Mouse (Mus musculus) embryo, embryonic 11 days (tissue): ENCODE measurements around the gene Insl3.
A peak's percentile ranks its signal among the peaks of the same experiment; 100 is the strongest.
"Not testable (repeated sequence)": the region's sequence is repeated elsewhere in the genome, so short reads cannot be mapped to it uniquely, and the experiment has no call there.

Source experiments
- DNase-seq: peaks from one replicate; pipeline ENCODE4 v3.0.0-alpha.2; 2015

The Insl3 gene

GRCm38 (mm10) chr8:71709800-71710446 is 20.9 kb downstream of the Insl3 start:
- DNase-seq, result peak; percentile 84

DNA sequence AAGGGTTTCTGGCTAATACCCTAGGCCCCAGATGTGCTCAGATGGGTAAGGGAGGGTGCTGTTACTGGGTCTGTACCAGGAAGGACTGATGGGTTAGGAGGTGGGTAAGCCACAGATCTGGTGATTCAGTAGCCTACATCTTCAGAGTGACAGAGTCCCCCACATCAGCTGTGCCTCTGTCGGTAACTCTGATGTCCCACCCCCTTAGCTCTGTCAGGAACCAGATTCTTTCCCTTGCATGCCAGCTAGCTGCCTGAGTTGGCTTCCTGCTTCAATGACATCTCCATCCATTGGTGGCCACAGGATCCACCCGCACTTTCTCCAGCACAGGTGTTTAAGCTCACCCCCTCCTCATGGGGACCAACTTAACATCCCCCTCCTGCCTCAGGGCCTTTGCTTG is 22.6 kb downstream of the Insl3 start:
- no peak for DNase-seq

GRCm38 (mm10) chr8:71715531-71715930 is 26.5 kb downstream of the Insl3 start:
- no peak for DNase-seq

- no peak for DNase-seq
These were observed 27.6 kb downstream of the Insl3 start for GRCm38 (mm10) chr8:71716561-71717053.

GRCm38 (mm10) chr8:71717096-71717495 is 28.1 kb downstream of the Insl3 start:
- DNase-seq, result no peak

DNA sequence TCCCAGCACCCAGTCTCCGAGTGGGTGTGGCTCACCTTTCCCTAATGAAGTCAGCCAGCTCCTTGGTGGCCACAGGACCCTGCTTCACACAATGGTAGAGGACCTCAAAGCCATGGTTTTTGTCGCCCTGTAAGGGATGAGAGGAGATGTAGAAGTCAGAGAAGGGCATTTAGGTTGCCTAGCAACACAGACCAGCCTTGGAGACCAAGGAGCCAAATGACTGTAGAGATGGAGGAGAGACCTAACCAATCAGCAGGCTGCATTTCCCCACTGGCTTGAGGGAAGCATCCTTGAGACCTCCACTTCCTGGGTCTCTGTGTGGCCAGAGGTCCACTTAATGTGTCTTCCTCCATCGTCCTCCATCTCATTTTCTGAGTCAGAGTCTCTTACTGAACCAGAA is 29.2 kb downstream of the Insl3 start:
- no peak for DNase-seq

GRCm38 (mm10) chr8:71719218-71719617 is 30.2 kb downstream of the Insl3 start:
- DNase-seq, result no peak

DNA sequence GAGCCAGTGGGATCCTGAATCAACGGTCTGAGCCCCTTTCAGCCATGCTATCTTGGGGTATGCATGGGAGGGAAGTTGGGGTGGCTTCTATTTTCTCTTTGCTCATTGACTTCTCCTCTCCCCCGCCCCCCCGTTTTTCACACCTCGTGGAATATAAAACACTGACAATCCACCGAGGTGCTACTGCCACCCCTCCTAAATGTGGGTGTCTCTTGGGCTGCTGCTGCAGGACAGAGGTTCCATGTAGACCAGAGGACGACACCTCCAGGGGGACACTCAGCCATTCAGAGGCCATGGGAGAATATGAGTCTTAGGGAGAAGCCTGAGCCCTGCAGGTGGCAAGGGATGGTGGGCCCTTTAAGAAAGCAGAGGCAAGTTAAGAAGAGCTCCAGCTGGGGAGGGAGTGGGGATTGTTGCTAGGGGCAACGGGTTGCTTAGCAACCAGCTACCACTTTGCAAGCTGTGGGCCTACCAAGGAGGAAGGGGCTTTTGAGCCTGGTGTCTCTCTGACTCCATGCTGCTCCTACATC is 31.0 kb downstream of the Insl3 start:
- peak; percentile 87 for DNase-seq

- DNase-seq, result no peak
These were observed 34.1 kb downstream of the Insl3 start for GRCm38 (mm10) chr8:71723047-71723551.

- no peak for DNase-seq
These were observed 35.4 kb downstream of the Insl3 start for GRCm38 (mm10) chr8:71724389-71724788.

GRCm38 (mm10) chr8:71725122-71725924 is 36.3 kb downstream of the Insl3 start, which contains the start of gene Fcho1:
Gene Fcho1 (minus strand): TSS chr8:71725716.
- peak; percentile 92 for DNase-seq

- peak; percentile 61 for DNase-seq
These were observed 39.3 kb downstream of the Insl3 start for GRCm38 (mm10) chr8:71728240-71728785.

DNA sequence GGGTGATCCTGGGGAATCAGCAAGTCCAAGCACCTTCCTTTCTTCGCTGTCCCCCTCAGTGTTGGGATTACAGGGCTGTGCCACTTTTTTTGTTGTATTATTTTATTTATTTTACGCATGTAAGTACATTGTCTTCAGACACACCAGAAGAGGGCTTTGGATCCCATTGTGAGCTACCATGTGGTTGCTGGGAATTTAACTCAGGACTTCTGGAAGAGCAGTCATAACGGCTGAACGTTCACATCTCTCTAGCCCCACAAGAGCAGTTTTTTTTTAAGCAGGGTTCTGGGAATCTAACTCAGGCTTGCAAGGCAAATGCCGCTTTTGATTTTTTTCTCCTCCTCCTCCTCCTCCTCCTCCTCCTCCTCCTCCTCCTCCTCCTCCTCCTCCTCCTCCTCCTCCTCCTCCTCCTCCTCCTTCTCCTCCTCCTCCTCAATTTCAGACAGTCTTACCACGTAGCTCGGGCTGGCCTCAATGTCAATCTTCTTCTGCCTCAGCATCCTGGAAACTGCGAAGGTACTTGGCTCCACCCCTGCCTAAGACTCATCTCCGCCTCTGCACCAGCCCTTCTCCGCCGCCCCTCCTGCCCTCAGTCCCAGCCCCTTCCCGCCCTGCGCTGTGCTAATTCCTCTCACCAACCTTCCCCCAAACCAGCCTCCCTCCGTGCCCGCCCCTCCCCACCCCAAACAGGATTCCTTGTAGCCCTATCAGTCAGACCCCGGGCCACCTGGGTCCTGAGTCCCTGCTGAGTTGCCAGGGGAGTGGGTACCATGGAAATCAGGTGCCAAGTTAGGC is 40.0 kb downstream of the Insl3 start:
- peak; percentile 44 for DNase-seq

DNA sequence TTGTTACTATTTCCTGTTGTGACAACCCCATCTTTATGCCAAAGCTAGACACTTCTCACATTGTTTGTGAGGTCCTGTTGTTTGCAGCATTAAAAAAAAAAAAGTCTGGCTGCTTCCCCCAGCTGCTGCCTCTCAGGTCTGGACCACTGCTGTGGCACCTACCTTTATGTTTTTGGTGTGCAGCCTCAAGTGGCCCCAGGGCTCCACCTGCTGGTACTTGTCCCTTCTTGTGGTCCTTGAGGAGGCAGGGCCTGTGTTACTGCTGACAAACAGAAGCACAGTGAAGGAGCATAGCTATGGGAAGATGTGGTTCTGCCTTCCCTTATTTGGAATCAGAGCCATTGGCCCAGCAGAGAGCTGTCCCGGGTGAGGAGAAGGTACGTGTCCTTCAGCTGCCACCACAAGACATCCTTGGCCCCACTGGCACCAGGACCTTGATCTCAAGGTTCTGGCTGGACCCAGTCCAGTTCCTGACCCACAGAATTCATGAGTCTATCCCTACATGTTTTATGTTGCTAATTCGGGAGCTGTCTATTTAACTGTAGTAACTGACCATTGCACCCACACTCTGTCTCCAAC is 42.7 kb downstream of the Insl3 start:
- peak; percentile 55 for DNase-seq

DNA sequence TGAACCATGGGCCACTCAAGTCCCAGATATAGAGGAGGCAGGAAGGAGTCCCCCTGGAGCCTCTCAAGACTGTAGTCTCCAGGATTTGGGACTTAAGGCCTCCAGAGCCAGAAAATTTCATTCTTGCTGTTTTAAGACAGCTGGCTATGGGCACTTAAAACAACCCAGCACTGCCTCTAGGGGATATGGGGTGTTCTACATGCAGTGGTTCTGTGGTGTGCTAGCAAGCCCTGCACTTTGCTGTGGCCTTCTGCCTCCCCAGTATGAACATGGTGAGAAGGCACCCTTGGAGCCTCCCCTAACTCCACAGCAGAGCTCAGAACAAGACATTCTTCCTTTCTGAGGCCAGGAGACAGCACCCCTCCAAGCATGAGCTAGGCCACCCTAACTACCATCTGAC is 49.3 kb downstream of the Insl3 start:
- not testable (repeated sequence) for DNase-seq
